Mouse (Mus musculus) cerebellum, adult 11-12 months (tissue): Measurements from ENCODE around the gene 4930544D05Rik.

Experiments used
- DNase-seq: peaks from one replicate; pipeline ENCODE4 v3.0.0; 2022

The 4930544D05Rik gene

DNA sequence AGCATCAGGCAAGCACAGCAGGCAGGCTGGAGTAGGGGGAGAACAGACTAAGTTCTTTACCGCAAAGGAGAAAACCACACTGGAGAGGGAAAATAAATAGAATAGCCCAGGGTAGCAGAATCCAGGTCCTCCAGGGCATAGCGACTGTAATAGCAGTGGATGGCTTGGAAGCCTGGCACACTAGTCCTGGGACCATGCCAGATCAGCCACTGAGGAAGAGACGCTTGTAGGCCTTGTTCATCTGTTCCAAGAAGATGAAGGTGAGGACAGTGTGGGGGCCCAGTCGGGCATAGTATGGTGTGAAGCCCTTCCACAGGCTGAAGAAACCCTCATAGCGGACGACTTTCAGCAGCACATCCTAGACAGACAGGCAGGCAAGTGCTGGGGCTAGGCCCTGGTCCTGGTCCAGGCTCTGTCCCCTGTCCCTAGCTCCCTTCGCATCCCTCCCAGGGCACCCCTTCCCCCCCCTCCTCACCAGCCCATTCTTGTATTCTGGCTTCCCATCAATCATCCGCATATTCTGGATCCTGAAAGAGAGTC is 29.0 kb downstream of the 4930544D05Rik start:
- peak; percentile 60 for DNase-seq

DNA sequence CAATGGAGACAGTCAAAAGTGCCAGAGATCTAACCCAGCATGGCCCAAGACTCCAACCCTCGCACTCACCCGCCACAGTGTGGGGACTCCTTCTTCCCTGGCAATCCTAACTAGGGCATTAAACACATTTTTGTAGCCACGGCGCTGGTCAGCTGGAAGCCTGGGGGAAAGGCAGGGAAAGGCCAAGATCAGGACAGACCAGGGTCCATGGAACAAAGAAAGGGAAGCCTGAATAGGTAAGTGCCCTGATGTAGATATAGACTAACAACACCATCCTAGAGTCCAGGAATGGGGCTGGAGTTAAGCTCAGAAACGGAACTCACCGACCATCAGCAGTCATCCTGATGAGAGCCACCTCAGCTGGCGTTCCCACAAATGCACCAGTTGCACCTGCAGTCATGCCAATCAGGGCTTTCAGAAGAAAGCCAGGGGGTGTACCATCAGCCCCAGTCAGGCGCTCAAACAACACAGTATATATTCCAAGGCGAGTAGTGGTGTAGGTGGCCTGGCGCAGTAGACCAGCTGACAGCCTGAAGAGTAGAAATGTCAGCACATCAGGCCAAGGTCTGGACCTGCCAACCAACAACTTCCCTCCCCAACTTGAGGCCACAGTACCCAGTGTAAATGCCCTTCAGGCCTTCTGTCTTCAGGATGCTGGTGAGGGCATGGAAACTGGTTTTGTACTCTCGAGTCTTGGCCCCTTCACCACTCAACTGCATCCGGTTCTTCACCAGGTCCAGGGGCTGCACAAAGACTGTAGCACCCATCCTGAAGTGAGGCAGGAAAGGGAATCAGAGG is 30.0 kb downstream of the 4930544D05Rik start:
- DNase-seq = peak; percentile 61

DNA sequence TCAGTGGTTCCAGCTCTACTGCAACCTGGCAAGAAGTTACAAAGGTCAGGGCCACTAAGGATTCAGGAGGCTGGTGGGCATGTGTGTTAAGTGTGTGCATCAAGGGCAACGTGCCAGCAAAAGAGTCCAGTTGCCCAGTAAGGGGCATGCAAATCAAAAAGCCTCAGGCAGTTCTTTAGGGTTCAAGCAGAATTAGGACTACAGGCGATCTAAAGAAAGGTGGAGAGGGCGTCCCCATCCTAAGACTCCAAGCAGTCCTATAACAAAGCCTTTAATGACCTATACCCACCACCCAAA is 30.6 kb downstream of the 4930544D05Rik start:
- peak; percentile 76 for DNase-seq

DNA sequence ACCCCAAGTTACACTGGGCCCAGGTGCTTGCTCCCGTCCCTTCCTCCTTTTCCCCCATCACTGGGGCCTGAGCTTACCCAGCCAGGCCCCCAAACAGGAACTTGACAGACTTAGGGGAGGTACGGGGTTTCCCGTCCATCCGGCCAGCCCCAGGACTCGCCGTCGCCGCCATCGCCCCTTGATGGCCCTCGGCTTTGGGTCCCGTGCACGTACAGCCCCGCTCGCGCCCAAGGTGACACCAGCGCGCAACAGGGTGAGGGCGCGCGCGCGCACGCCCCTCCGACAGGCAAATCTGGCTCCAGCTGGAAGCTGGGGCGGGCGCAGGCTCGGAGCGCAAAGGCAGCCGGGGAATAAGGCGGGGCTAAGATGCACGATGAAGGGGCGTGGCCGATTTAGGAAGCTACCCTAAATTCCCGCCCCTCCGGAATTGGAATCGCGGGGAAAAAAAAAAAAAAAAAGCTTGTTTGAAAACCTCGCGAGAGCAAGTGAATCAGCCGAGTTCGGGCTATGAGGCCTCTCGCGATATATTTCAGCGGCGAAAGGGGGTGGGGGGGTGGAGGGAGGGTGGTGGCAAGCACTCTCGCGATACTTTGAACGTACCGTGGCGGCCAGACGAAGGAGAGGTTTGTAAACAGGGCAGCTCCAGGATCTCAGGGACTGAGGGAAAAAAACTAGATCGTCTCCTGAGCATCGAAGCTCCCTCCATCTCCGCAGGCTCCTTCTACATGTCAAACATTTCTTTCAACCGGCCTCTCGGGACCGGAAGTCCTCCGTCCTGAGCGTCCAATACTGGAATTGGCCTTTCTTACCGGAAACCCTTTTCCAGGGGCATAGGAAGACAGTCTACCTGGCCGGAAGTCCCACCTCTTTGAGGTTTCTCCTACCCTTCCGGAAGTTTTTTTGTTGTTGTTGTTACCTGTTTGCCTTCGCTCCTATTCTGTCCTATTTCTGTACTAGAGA is 31.3 kb downstream of the 4930544D05Rik start, which contains the start of the genes Rnf167 and Slc25a11:
Gene Rnf167 (plus strand): TSS at position 545 of the 960 bp plus-strand sequence.
Gene Slc25a11 (minus strand): TSS at position 789 of the 960 bp plus-strand sequence.
- DNase-seq = peak; percentile 98

DNA sequence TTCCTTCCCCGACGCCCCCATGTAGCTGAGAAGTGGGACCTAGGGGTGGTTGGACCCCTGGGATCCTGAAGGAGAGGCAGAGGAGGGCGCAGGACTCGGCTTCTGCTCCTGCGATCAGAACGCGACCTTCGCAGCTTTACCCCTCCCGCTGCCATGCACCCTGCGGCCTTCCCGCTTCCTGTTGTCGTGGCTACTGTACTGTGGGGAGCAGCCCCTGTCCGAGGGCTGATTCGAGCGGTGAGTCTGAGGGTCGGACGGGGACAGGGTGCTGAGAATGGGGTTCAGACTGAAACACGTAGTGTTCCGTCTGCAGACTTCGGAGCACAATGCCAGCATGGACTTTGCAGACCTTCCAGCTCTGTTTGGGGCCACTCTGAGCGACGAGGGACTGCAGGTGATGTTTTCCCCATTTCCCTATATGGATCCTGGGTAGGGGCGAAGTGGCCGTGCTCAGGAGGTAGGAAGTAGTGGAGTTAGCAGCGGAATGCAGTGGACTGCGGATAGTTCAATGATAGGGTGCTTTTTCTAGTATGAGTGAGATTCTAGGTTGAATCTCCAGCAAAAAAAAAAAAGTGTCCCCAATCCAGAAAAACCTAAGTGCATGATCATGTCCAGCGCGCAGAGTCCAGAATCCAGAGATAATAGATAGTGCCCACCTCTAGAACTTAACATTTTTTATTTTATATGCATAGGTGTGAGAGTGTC is 32.2 kb downstream of the 4930544D05Rik start:
- peak; percentile 66 for DNase-seq

DNA sequence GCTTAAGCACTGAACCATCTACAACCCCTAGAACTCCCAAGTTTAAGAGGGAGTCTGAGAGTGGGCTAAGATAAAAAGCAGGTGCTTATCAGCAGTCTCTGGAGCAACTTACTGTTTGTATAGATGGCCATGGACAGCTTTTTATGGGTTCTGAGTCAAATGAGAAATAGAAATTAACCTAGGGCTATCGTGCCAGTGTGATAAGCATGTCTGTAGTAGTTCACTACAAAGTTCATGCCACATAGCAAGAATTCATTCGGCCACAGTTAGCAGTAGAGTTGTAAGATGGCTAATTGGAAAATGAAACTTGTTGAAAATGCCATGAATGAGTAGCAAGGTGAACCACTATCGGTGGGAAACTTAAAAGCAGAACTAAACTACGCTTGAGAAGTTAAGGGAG is 32.9 kb downstream of the 4930544D05Rik start:
- no peak for DNase-seq

DNA sequence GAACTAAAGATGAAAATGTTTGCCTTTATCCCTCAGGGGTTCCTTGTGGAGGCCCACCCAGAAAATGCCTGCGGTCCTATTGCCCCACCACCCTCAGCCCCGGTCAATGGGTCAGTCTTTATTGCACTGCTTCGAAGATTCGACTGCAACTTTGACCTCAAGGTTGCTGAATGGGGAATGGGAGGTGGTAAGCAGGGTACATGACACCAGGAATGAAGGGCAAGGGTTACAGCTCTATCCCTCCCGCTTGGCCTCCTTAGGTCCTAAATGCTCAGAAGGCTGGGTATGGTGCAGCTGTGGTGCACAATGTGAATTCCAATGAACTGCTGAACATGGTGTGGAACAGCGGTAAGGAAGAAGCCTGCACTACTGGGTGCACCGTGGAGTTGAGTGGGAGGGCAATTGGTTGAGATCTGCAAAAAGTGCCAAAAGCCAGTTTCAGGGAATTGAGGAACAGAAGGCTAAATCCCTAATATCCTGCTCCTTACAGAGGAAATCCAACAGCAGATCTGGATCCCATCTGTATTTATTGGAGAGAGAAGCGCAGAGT is 33.6 kb downstream of the 4930544D05Rik start:
- no peak for DNase-seq

DNA sequence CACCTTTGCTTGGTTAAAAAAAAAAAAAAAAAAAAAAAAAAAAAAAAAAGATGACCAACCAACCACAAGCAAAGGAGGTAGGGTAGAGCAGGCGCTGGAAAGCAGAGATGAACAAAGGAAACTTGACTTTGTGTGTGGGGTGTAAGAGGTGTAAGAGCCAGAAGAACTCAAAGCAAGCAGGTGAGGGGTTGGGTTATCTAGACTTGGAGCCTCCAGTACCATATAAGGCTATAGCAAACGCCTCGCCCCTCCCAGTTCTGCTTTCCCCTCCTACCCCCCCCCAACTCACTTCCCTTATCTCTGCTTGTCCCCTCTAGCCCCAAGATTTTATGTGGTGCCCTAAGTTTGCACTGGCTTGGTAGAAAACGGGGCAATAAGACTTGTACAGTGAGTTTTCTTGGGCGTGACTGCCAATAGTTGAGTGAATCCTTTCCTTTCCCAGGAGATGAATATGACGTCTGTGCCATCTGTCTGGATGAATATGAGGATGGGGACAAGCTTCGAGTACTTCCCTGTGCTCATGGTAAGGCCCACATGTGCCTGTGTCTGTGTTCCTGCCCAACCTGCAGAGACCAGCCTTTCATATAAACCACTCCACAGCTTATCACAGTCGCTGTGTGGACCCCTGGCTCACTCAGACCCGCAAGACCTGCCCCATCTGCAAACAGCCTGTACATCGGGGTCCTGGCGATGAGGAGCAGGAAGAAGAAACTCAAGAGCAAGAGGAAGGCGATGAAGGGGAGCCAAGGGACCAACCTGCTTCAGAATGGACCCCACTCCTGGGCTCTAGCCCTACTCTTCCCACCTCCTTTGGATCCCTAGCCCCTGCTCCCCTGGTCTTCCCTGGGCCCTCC is 34.9 kb downstream of the 4930544D05Rik start:
- DNase-seq = no peak

DNA sequence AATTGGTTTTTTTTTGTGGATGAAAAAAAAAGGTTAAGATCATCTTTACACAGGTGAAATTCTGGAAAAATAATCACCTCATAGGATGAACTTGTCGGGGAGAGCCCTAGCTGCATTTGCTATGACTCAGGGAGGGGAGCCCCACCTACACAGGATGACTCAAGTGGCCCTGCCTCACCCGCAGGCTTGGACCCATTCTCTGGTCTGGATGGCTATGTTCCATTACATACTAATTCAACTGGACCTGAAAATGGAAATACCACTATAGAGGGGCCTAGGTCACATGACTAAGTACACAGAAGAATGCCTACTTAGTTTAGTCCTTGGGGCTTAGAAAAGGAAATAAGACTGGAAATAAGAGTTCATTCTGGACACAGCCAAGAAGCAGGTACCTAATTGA is 35.7 kb downstream of the 4930544D05Rik start:
- DNase-seq = no peak

DNA sequence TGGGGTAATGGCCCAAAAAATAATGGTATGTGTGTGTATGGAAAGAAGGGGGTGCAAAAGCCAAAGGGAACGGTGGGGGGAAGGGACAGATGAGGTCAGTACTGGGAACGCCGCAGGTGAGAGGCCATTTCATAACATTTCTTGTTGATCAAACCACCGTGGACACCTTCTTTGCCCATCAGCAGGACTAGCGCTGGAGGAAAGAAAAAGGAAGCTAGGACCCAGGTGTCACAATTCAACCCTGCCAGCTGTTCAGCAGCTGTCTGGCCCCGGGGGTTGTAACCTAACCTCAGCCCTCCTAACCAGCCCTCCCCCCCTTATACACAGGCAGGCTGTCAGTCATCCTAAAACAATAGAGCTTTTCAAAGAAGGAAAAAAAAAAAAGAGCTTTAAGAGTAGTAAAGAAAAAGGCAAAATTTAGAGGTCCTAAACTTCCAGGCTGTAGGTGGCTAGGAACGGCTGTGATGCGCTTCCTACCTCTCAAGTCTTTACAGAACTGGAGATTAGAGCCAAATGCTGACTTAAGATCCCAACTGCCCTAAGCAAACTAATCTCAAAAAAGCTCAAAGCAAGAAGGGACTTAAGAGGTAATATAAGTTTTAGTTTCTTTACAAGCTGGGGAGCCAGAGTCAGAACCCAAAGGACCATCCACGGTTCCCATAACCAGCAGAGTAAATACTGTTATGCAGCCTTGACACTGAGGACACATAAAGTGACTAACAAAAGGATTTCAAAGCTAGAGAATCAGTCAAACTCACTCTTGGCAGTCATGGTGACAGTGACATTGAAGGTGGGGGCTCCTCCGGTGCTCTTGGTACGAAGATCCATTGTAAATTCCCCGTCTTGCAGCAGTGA is 36.6 kb downstream of the 4930544D05Rik start:
- DNase-seq = peak; percentile 54

DNA sequence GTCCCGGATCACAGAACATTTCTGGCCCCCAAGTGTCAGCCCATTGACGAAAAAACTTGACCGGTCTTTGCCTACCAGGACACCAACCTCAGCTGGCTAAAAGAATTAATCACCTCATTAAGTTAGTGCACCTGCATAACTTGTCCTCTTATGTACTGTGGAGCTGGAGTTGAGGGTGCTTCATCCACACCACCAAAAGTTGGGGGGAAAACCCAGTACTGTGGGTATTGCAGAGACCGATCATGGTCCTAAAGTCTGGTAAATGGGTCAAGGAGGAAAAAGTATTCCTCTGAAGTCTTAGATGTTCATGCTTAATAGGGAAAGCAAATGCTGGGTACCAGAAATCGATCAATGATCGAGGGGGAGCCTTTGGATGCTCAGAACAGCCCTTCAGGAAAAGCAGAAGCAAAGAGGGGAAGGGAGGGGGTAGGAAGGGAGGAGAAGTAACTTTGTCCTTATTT is 37.3 kb downstream of the 4930544D05Rik start:
- no peak for DNase-seq

DNA sequence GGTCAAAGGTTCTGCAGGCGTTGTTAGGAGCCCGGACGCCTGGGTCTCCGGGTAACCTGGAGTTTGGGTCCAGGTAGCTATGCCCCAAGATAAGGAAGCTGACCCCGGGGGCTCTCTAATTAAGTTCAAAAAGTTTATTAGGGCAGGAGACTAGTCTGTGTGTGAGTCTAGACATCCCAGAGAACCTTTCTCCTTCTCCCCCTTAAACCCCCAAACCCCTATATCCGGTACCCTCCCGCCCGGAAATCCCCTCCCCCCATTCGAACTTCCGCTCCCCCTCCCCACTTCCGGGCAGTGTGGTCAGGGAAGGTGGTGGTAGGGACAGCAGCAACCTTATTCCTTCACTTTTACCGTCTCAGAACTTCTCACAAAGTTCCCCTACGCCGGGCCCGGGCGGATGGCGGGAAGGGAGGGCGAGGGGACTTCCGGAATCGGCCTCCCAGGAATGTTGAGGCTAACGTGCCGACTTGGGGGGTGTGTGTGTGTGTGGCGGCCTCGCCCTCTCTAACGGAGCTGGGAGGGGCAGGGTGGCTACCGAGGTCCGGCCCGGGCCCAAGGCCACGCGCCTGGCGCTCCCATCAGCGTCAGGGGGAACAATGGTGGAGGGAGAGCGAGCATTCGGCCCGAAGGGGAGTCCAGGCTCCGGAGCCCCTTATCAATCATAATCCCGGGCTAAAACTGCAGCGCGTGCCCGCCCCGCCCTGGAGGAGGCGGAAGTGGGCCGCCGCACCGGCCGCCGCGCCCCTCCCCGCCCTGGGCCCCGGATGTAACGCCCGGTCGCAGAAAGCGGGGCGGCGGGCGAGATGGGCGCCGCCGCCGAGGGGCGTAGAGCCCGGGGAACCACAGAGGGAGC is 37.9 kb downstream of the 4930544D05Rik start:
- peak; percentile 68 for DNase-seq

DNA sequence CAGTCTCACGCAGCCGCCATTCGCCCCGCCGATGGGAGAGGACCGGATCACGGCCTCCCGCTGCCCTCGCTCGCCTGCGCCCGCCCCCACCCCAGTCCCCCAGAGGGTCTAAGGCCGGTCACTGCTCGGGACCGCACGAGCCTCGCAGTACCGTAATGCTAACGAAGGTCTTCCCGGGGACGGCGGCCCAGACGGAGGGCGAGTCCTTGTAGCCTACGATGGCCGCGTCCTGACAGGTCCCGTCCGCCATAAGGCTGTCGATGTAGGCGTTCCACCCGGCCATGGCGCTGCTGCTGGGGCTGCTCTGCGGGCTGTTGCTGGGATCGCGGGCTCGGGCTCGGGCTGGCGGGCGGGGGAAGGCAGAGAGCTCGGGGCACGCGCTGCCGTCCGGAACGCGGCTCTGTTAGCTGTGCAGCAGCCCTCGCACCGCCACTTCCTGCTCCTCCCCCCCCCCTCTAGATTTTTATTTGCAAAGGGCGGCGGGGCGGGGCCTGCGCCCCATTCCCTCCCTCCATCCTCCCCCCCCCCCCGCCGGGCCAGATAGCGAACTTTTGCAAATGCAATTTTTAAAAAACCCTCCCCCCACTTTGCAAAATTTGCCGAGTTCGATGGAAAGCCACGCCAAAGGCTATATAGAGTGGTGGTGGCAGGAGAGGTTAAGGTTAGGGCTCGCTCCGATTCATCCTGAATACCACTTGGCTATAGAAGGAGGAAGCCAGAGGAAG is 38.7 kb downstream of the 4930544D05Rik start, which contains the start of gene Pfn1:
Gene Pfn1 (minus strand): TSS at position 447 of the 725 bp plus-strand sequence.
- peak; percentile 82 for DNase-seq

DNA sequence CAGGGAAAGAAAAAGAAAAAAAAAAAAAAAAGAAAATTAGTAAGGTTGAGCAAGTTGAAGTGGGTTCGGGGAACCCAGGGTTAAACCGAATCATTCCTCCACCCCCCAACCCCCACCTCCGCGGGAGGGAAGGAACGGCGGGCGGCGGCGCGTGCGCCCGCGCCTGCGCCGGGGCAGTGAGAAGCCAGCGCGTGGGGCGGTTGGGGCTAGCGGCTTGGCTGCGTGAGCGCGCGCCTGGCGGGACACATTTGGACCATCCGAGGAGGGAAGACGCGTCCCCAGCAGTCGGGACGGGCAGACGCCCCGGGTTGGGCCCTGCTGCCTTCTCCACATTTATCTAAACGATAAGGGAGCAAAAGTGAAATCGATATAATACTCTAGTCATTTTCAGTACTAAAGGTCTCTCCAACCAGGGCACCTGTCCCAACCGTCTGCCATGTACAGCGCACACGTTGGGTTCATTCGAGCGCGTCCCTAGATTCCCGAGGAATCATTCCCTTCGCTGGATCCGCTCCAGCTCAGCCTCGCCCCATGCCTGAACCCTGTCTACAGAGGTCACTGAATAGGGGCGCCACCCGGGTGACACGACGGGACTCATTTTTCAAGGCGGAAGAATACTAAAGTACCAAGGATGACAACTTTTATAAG is 39.4 kb downstream of the 4930544D05Rik start:
- DNase-seq = peak; percentile 86

DNA sequence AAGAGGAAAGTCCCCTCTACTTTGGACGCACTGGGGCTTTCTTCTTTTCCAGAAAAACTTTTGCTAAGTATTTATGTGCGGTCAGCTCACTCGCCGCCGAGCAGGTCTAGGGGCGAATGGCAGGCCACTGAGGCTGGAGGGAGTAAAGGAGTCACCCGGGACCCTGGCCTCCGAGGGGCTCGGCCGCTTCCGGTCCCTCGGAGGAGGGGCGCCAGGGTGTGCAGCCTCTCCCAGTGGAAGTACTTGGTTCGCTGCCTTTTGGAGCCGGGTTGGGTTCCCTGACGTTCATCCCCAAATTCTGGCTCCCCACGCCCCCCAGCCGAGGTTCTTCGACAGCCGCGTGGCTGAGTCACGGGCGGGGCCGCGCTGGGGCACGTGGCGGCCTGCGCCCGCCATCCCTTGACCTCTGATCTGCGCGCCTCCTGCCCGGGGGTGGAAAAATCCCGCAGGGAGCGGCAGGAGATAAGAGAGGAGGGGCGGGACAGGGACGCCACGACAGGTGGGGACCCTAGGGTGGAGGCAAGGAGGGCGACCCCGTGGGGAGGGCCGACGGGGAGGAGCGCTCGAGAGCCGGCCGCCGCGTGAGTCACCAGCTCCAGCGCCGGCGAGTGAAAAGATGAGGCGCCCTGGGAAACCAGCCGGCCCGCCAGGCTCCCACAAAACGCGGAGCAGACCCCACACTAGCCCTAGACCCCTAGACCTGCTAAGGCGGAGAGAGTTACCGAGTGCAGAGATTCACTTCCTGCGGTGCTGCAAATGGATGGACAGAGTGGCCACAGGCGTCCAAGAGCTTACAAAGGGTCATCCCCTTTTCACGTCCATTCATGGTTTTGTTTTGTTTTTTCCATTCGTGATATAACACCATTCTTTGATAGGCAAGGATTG is 40.2 kb downstream of the 4930544D05Rik start:
- DNase-seq = peak; percentile 68

DNA sequence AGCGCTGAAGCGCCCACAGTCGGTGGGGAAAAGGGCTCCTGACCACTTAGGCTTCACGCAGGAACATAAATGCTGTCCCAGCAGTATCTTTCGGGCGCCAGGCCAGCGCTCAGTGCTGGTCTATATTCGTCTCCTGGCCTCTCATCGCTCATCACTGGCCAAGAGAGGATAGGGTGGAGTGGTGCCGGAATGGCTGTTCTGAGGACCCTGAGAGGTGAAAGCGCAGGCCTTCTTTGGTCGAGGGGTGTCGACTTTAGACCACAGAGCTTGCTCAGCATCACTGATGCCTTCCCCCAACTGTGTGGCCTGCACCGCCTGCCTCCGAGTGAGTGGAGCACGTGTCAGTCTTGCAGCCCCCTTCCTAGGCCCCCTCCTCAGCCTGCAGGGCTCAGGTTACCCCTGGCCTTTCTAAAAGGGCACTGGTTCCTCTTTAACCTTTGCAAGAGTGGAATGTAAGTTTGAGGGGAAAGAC is 40.8 kb downstream of the 4930544D05Rik start:
- DNase-seq = peak; percentile 68

DNA sequence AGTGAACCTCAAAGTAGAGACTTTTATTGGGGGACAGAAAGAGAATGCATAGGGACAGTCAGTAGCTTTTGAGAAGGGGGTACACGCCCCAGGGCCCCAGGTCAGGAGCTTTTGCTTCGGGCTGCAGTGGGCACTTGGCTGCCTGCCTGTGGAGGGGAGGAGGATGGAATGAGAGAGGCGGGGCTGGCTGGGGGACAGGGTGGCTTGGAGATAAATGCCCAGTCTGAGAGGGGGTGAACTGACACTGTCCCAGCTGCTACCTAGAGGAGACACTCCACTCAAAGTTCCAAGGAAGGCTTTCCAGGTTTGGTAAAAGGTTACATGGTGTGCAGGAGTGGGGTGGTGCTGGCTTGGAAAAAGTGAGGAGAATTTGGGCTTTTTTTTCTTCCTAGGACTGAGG is 41.3 kb downstream of the 4930544D05Rik start, which contains the start of gene Eno3:
Gene Eno3 (plus strand): TSS at position 239 of the 400 bp plus-strand sequence.
- peak; percentile 58 for DNase-seq
